26 mouse cellular contexts compared by ENCODE assay signal in the genomic region with DNA sequence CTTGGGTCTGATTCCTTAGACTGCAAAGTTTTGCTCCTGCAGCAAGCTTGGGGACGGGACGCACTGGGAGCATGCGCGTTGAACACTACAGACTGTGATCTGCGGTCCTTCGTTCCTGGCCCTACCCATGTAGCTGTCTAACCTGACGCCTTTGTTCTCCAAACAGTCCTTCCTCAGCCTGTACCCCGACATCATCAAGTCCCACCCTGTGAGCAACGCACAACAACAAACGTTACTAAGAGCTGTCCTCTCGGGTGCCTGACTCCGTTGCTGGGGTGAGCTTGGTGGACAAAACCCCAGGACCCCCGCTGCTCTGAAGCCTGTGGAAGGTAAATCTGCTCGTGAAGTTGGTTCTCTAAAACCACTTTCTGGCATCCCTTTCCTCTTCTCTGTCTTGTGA. TPM values are rescaled to one million over a fixed set of nuclear protein-coding genes. Genes with fewer than 3 reads are reported as not detected.
"Had no signal": no experiment of that assay in that cellular context is flagged by ENCODE, and none has a peak within 500 bp of the region (broad histone marks: within the 10 kb centered on the region; RNA-seq: fewer than 3 reads in every experiment).

TSS of gene Faiml (minus strand) at position 101 of the 400 bp plus-strand sequence.

- H3K9me3 ChIP-seq: neural tube, embryonic 12.5 days; neural tube, embryonic 13.5 days; neural tube, embryonic 15.5 days; stomach, embryonic 15.5 days had no signal

- H3K4me2 ChIP-seq: neural tube, embryonic 12.5 days; neural tube, embryonic 13.5 days; neural tube, embryonic 15.5 days; stomach, embryonic 15.5 days had no signal

- H3K9ac ChIP-seq: neural tube, embryonic 12.5 days; neural tube, embryonic 13.5 days; neural tube, embryonic 15.5 days; stomach, embryonic 15.5 days had no signal

- H3K27ac ChIP-seq: neural tube, embryonic 12.5 days; neural tube, embryonic 13.5 days; neural tube, embryonic 15.5 days; stomach, embryonic 15.5 days; stomach, postnatal 0 days had no signal

- H3K27me3 ChIP-seq: neural tube, embryonic 12.5 days; neural tube, embryonic 13.5 days; neural tube, embryonic 15.5 days; stomach, embryonic 15.5 days had no signal

- H3K4me1 ChIP-seq: neural tube, embryonic 12.5 days; neural tube, embryonic 13.5 days; neural tube, embryonic 15.5 days; stomach, embryonic 15.5 days had no signal

- H3K36me3 ChIP-seq: neural tube, embryonic 12.5 days; neural tube, embryonic 13.5 days; neural tube, embryonic 15.5 days; stomach, embryonic 15.5 days had no signal

- H3K4me3 ChIP-seq: neural tube, embryonic 12.5 days; neural tube, embryonic 13.5 days; neural tube, embryonic 15.5 days; stomach, embryonic 15.5 days had no signal

- DNase-seq: retina, postnatal 1 day; right cerebral cortex, adult 18-20 months; right cerebral cortex, postnatal 14 days; right cerebral cortex, postnatal 25 days; right cerebral cortex, postnatal 4 days; spleen, adult 18-20 months; thymus, adult 18-20 months; thymus, adult 2 months; thymus, postnatal 14 days; thymus, postnatal 25 days; thymus, postnatal 36 days; thymus, postnatal 4 days had no signal

RNA-seq across cellular contexts. Expression of gene Faiml, which starts in this region (rescaled TPM):
- total RNA-seq: neutrophil, adult 5-6 weeks had no signal
- polyA plus RNA-seq: neural tube, embryonic 11.5 days; neural tube, embryonic 12.5 days; neural tube, embryonic 13.5 days; neural tube, embryonic 14.5 days; neural tube, embryonic 15.5 days; small intestine, adult 2 months; spleen, adult 2 months; stomach, embryonic 14.5 days; stomach, embryonic 15.5 days; stomach, embryonic 16.5 days; stomach, postnatal 0 days; thymus, adult 2 months; thymus, postnatal 0 days; urinary bladder, adult 2 months had no signal
